In the genomic region with DNA sequence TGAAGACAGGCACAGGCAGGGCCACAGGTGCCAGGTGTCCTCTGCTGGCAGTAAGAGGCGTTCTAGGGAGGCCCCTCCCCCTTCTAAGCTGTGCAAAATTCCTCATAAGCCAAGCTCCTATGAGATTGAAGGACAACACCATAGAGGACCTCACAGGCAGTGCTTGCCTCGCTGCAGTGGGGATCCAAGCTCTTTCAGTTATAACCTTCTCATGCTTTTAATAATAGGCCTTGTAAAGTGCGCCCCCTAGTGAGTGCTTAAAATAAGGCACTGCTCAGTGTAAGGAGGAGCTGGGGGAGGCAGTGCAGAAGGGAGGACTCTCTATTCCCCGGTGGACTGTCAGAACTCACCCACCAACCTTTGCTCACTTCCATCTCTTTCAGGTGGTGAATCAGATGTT, we compare ENCODE assay signal across 8 mouse cellular contexts. TPM values are rescaled to one million over a fixed set of nuclear protein-coding genes. Genes with fewer than 3 reads are reported as not detected.
DNase-seq lines count a peak whose midpoint lies in the region; ATAC-seq lines count a peak whose summit lies in the region.

No protein-coding gene starts in this region.

- DNase-seq in WW6 (ENCODE audit: low read depth, low spot score): peak; percentile 48
- DNase-seq in cerebellum, adult 9-11 months: peak; percentile 81
- DNase-seq in frontal cortex, postnatal 25 days (ENCODE audit: low spot score in 2 of 2): peak; percentile 41 to 71
- peak; percentile 90 for DNase-seq in intestine, embryonic 14.5 days (ENCODE audit: low spot score)
- peak; percentile 41 to 46 for DNase-seq in left cerebral cortex, adult 8-10 months (ENCODE audit: low spot score in 2 of 2)
- DNase-seq in right cerebral cortex, adult 2 months (ENCODE audit: low spot score in 2 of 2): peak; percentile 82 to 84
- DNase-seq in urinary bladder, postnatal 4 days (ENCODE audit: low spot score in 2 of 2): peak; percentile 55 to 78

- ATAC-seq in intestine, embryonic 14.5 days (replicated peaks; ENCODE audit: low FRiP score, low TSS enrichment, low read depth): peak; percentile 69; the same call in 1 of the 2 replicates

- no peak overlapping the region for H3K4me3 ChIP-seq in intestine, embryonic 14.5 days (ENCODE audit: low read depth, low read length)
- peak overlapping the region; percentile 11 for H3K4me3 ChIP-seq in megakaryocyte, embryonic 14.5 days (replicated peaks)

- H3K9ac ChIP-seq in intestine, embryonic 14.5 days (ENCODE audit: low read length): no peak overlapping the region

- H3K9me3 ChIP-seq in intestine, embryonic 14.5 days (ENCODE audit: control insufficient read depth, low read length): no peaks in the 10 kb centered on the region
- H3K9me3 ChIP-seq in megakaryocyte, embryonic 14.5 days: no peaks in the 10 kb centered on the region

- peaks cover 12% of the 10 kb centered on the region for H3K4me1 ChIP-seq in intestine, embryonic 14.5 days (replicated peaks; ENCODE audit: control insufficient read depth, insufficient read depth, low read length)
- peaks cover 39% of the 10 kb centered on the region for H3K4me1 ChIP-seq in megakaryocyte, embryonic 14.5 days

- H3K4me2 ChIP-seq in intestine, embryonic 14.5 days (ENCODE audit: low read length): no peak overlapping the region

- no peaks in the 10 kb centered on the region for H3K27me3 ChIP-seq in intestine, embryonic 14.5 days (replicated peaks; ENCODE audit: control insufficient read depth, insufficient read depth, low read length)
- H3K27me3 ChIP-seq in megakaryocyte, embryonic 14.5 days (replicated peaks): peaks cover 46% of the 10 kb centered on the region

- WGBS in intestine, embryonic 14.5 days: 6% methylated on average over 4 of the region's 4 CpGs

- H3K27ac ChIP-seq in intestine, embryonic 14.5 days (ENCODE audit: low read depth): no peak overlapping the region

- H3K36me3 ChIP-seq in intestine, embryonic 14.5 days (ENCODE audit: control insufficient read depth, insufficient read depth, low read length): no peaks in the 10 kb centered on the region
- no peaks in the 10 kb centered on the region for H3K36me3 ChIP-seq in megakaryocyte, embryonic 14.5 days (replicated peaks; ENCODE audit: low read length)

RNA-seq across cellular contexts. Expression of gene Acy3, which starts 6.1 kb away (rescaled TPM):
- polyA plus RNA-seq in intestine, embryonic 14.5 days (2014; fragmentation: Nextera tagmentation; extraction: Ambion mirVana): 13.0 and 13.5 TPM in 2 replicates
- total RNA-seq in left cerebral cortex, adult 8-10 months (2022): 1 to 10 TPM; 2.9 to 5.0 (median 4.5) TPM
- polyA plus RNA-seq in megakaryocyte, embryonic 14.5 days (2012; ENCODE audit: insufficient read depth, low replicate concordance): 6.4 TPM in 1 of 2 replicates, not detected in the other

RNA-seq across cellular contexts. Expression of gene Aldh3b2, which starts 8.2 kb away (rescaled TPM):
- polyA plus RNA-seq in intestine, embryonic 14.5 days (2014; fragmentation: Nextera tagmentation; extraction: Ambion mirVana): 0.99 and 1.0 TPM in 2 replicates
- 1 to 10 TPM in 1 of 4 experiments, under 1 TPM in 3; 0.80 to 1.3 (median 0.91) TPM for total RNA-seq in left cerebral cortex, adult 8-10 months (2022)
- not detected in 2 replicates for polyA plus RNA-seq in megakaryocyte, embryonic 14.5 days (2012; ENCODE audit: insufficient read depth, low replicate concordance)

RNA-seq across cellular contexts. Expression of gene Tbx10, which starts 12.2 kb away (rescaled TPM):
- 0.13 and 0.16 TPM in 2 replicates for polyA plus RNA-seq in intestine, embryonic 14.5 days (2014; fragmentation: Nextera tagmentation; extraction: Ambion mirVana)
- not detected for total RNA-seq in left cerebral cortex, adult 8-10 months (2022)
- polyA plus RNA-seq in megakaryocyte, embryonic 14.5 days (2012; ENCODE audit: insufficient read depth, low replicate concordance): not detected in 2 replicates

RNA-seq across cellular contexts. Expression of gene Nudt8, which starts 20.1 kb away (rescaled TPM):
- 42.1 and 42.7 TPM in 2 replicates for polyA plus RNA-seq in intestine, embryonic 14.5 days (2014; fragmentation: Nextera tagmentation; extraction: Ambion mirVana)
- 10 to 100 TPM in 1 of 4 experiments, 1 to 10 TPM in 3; 7.4 to 10.5 (median 8.9) TPM for total RNA-seq in left cerebral cortex, adult 8-10 months (2022)
- 11.7 and 19.3 TPM in 2 replicates for polyA plus RNA-seq in megakaryocyte, embryonic 14.5 days (2012; ENCODE audit: insufficient read depth, low replicate concordance)

RNA-seq across cellular contexts. Expression of gene Gm49405, which starts 20.1 kb away (rescaled TPM):
- 2.4 and 2.9 TPM in 2 replicates for polyA plus RNA-seq in intestine, embryonic 14.5 days (2014; fragmentation: Nextera tagmentation; extraction: Ambion mirVana)
- 1 to 10 TPM in 2 of 4 experiments, under 1 TPM in 2; 0.76 to 1.3 (median 1.1) TPM for total RNA-seq in left cerebral cortex, adult 8-10 months (2022)
- 0.74 and 0.93 TPM in 2 replicates for polyA plus RNA-seq in megakaryocyte, embryonic 14.5 days (2012; ENCODE audit: insufficient read depth, low replicate concordance)
